Mouse (Mus musculus) bone marrow macrophage, adult 2 months (primary cell): Measurements from ENCODE around the gene Tldc2. TPM values are rescaled to one million over a fixed set of nuclear protein-coding genes. Genes with fewer than 3 reads are reported as not detected.

Source experiments
- H3K27ac ChIP-seq: 2 replicates; pipeline ENCODE4 v1.5.1; 2012; ENCODE audit warnings: low read depth, low read length; ENCODE audit not compliant: insufficient read depth
- H3K4me1 ChIP-seq: 2 replicates; pipeline ENCODE4 v1.6.1; 2012; ENCODE audit warnings: low read length; ENCODE audit not compliant: control insufficient read depth, insufficient read depth
- H3K4me3 ChIP-seq: 2 replicates; pipeline ENCODE4 v1.5.1; 2012; ENCODE audit warnings: mild to moderate bottlenecking, low read length, moderate library complexity; ENCODE audit not compliant: insufficient read depth
- CTCF ChIP-seq: IDR thresholded peaks from 2 replicates; pipeline ENCODE4 v1.5.1; 2012; ENCODE audit warnings: low read depth, mild to moderate bottlenecking, low read length, moderate library complexity
- POLR2A ChIP-seq: IDR thresholded peaks from 2 replicates; pipeline ENCODE4 v1.6.1; 2012; ENCODE audit warnings: mild to moderate bottlenecking, low read depth, low read length, borderline replicate concordance
- polyA plus RNA-seq: library from polyadenylated mRNA; stranded (reverse); fragments of >200 nt; gene quantifications from 2 replicates; pipeline ENCODE4 v1.2.4, GENCODE M21; 2012; ENCODE audit not compliant: missing spikeins, insufficient read depth, insufficient read length

Gene Tldc2
- polyA plus RNA-seq, 1 experiment: not detected

- Histone ChIP-seq H3K4me3 (peak overlapping the region; percentile 35), H3K27ac (peak overlapping the region; percentile 80), H3K4me1 (peaks cover 24% of the 10 kb centered on the region)
- TF ChIP-seq CTCF: no peak
- no peak for TF ChIP-seq POLR2A
Measured at GRCm38 (mm10) chr2:157132686-157133540, 46.1 kb downstream of the Tldc2 start.

DNA sequence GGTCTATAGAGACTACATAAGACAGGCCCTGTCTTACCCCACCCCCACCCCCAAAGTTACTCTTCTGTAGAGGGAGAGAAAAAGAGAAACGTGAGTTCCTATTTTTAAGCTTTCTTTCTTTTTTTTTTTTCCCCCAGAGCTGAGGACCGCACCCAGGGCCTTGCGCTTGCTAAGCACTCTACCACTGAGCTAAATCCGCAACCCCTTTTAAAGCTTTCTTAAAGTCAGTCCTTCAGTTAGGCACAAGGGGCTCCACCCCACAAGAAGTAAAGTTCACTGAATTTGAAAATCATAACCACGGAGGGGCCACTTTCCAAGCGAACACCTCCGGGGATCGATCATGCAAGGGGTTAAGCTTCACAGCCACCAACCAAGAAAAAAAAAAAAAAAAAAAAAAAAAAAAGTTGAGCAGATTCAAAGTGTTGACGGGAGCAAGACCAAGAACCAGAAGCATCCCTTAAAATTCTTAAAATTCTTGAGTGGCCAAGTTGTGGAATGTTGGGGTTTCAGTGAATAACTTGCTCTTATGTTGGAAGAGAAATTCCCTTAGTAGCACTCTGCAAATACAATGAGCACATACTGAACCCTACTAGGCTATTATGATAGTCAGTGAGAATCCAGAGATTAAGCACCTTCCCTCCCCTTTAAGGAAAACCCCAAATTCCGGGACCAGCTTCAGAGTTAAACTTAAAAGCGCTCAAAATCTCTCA, 47.1 kb downstream of the Tldc2 start:
- H3K27ac ChIP-seq: peak overlapping the region; percentile 95
- H3K4me3 ChIP-seq: peak overlapping the region; percentile 71
- TF ChIP-seq CTCF (no peak), POLR2A (no peak)
- peaks cover 31% of the 10 kb centered on the region for H3K4me1 ChIP-seq

DNA sequence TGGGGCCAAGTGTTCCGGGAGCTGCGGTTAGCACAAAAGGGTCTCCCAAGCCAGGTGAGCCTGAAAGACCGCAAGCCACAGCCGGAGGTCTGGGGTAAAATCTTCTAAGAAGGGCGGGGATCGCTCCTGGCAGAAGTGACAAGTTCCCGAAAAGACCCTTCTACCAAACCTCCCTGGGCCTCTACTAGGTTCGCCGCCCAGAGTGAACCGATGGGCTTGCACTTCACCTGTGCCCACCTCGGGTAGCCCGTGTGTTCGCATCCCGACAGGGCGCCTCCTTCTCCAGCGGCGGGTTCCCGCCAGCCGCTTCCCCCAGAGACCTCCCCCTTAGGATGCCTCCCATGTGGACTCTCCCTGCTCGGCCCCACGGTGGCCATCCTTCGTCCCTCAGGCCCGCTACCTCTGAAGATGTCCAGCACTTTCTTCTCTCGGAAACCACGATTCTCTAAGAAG, 47.6 kb downstream of the Tldc2 start:
- H3K4me3 ChIP-seq: peak overlapping the region; percentile 71
- peak overlapping the region; percentile 95 for H3K27ac ChIP-seq
- peaks cover 31% of the 10 kb centered on the region for H3K4me1 ChIP-seq
- TF ChIP-seq CTCF (no peak), POLR2A (no peak)

GRCm38 (mm10) chr2:157135014-157135413, 48.2 kb downstream of the Tldc2 start, which contains the start of gene Samhd1:
Gene Samhd1, minus strand, starts transcription at chr2:157135265.
- H3K4me1 ChIP-seq: peaks cover 31% of the 10 kb centered on the region
- H3K27ac ChIP-seq: peak within 1 kb of the TSS; percentile 95
- H3K4me3 ChIP-seq: peak within 1 kb of the TSS; percentile 71
- TF ChIP-seq CTCF (no peak), POLR2A (no peak; the same call in 1 of the 2 replicates)

- Histone ChIP-seq H3K4me1 (peaks cover 29% of the 10 kb centered on the region), H3K27ac (peak overlapping the region; percentile 76), H3K4me3 (peak overlapping the region; percentile 16; the same call in 1 of the 2 replicates)
- TF ChIP-seq CTCF (no peak), POLR2A (no peak)
Measured at GRCm38 (mm10) chr2:157135529-157136120, 48.8 kb downstream of the Tldc2 start.

GRCm38 (mm10) chr2:157136176-157136575, 49.3 kb downstream of the Tldc2 start:
- Histone ChIP-seq H3K27ac (no peak overlapping the region), H3K4me3 (no peak overlapping the region), H3K4me1 (peaks cover 29% of the 10 kb centered on the region)
- TF ChIP-seq CTCF (no peak), POLR2A (no peak)

DNA sequence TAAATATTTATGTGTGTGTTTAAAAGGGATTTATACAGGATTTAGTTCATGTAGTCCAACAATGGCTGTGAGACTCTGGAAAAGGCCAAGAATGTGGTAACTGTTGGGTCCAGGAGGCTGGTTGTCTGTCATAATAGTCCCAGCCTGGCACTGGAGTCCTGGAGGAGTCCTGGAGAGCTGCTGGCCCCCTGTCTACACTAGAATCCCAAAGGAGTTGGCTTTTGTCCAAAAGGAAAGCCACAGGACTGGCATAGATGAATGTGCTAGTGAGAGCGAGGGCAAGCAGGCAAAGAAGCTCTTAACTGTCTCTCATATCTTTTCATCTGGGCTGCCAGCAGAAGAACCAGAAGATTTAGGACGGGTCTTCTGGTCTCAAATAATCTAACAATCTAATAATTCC, 49.8 kb downstream of the Tldc2 start:
- H3K4me3 ChIP-seq: no peak overlapping the region
- peaks cover 29% of the 10 kb centered on the region for H3K4me1 ChIP-seq
- no peak for TF ChIP-seq CTCF
- TF ChIP-seq POLR2A: no peak
- no peak overlapping the region for H3K27ac ChIP-seq

DNA sequence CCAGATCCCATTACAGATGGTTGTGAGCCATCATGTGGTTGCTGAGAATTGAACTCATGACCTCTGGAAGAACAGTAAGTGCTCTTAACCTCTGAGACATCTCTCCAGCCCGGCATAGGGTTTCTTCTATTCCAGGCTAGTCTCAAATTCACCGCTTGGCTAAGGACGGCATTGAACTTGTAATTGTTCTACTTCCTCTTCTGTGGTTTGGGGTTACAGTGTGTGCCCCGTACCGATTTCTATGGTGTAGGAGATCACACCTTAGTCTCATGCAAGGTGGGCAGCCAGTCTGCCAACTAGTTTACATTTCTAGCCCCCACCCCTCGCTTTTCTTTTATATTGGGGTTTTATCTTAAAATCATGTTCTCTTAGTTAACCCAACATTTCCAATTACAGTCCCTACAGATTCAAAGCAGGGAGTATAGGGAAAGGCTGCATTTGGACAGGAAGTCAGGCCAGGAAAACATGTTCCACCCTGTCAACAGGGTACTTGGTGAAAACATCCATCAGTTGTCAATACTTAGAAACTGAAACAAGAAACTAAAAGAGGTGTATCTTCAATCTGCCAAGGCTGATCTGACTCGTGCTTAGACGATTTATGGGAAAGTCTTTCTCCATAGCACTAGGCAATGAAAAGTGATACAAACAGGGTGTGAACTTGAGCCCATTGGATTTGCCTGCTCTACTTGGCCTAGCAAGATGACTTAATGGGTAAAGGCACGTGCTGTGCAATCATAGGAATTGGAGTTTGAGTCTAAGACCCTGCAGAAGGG, 51.3 kb downstream of the Tldc2 start:
- H3K27ac ChIP-seq: no peak overlapping the region
- TF ChIP-seq POLR2A: no peak
- no peak for TF ChIP-seq CTCF

DNA sequence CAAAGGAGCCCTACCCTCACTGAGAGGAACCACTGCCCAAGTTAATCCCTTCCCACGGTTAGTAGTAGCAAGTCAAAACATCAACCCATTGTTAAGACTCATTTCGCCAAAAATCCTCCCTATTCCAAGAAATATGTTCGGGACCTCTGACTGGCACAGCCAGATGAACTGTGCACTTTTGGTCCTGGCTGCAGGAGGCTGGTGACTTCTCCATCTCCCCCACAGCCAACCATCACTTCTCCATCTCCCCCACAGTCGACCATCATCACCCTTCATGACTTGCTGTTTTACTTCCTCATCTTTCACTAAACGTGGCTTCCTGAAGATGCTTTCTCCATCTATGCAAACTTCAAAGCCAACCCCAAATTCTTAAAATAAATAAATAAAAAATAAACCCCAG, 52.0 kb downstream of the Tldc2 start:
- TF ChIP-seq CTCF: no peak
- no peak for TF ChIP-seq POLR2A
- Histone ChIP-seq H3K4me3 (no peak overlapping the region), H3K4me1 (peaks cover 29% of the 10 kb centered on the region), H3K27ac (no peak overlapping the region)

More for the DNA sequence above, 51.3 kb downstream of the Tldc2 start:
- Histone ChIP-seq H3K4me3 (no peak overlapping the region), H3K4me1 (peaks cover 30% of the 10 kb centered on the region)
